Mouse (Mus musculus): Measurements from ENCODE around the gene Camk2b.

Camk2b gene

DNA sequence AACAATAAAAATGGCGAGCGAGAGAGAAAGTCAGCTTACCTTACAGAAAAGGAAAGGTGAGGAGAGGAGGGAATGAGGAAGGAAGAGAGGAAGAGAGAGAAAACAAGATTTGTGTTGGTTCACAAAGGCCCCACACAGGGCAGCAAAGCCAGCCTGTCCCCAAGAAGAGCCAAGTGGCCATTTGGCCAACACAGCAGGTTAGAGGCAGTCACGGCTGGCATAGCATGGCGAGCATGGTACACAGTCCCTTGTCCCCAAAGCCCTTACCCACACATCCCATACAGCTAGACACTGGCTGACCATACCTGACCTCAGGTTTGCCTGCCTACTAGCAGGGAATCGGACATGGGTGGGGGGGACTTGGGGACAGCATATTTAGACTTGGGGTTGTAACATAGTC, 82.5 kb downstream of the Camk2b start:
- no peak for DNase-seq (ENCODE audit: extremely low spot score)

DNA sequence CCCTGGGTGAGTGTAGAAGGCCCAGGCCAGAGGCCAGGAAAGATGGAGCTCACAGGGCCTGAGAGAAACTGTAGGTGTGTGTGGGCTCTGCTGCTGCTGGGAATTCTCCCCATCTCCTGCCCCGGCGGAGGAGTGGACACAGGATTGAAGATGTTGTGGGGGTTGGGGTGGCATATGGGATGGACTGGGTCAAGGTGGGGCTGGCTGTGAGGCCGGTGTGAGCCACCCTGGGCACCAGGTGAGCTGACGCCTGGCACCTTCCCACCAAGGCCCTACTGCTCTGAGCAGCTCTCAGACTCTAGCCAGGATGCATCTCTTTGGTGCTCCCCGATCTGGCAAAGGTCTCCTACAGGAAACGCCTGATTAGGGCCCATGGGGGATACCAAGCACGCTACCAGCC, 84.8 kb downstream of the Camk2b start:
- no peak for DNase-seq (ENCODE audit: extremely low spot score)

DNA sequence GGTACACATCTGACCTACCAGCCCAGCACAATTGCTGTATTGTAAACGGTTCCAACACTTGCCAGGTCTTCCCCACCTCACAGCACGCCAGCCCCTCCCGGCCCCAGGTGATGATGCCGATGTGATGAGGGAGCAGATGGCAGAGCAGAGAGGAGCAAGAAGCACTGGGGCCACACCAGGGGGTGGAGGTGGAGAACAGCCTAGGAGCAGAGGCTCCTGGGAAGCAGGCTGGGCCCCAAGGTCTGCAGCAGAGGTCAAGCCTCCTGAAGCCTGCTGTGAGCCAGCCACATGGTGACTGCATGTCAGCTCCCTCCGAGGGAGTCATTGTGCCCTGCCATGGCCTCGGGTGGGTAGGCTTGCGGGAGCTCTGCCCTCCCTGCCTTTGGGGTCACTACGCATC, 85.6 kb downstream of the Camk2b start:
- DNase-seq (ENCODE audit: extremely low spot score), result no peak

DNA sequence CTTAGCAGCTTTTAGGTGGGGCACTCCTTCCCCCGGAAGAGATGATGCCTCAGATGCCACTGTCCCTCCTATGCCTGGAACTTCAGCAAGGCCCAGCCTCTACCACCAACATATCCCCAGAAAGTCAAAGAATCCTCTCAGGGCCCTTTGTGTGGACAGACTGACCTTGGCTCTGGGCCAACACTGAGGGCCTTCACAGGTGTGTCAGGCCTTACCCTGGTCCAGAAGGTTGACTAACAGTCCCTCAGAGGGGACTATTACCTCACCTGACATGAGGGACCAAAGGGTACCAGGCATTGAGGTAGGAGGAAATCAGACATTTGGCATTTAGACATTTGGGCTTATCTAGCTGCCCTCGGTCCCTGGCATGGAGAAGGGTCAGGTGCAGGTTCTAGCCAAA, 86.1 kb downstream of the Camk2b start:
- no peak for DNase-seq (ENCODE audit: extremely low spot score)

DNA sequence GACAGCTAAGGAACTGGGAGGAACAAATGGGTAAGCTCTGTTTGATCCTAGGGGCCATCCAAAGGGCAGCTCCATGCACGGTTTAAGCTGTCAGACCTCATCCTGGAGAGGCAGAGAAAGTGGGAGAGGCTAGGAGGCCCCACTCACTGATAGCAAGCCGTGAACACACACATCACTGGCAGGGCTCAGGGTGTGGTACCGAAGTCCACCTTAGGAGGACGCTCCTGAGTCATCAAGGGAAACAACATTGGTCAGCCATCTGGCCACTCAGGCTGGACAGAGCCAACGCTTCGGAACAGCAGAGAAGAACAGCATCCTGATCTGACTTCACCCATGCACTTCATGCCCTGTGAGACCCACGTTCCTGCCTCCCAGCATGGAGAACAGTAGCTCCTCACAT, 87.1 kb downstream of the Camk2b start:
- no peak for DNase-seq (ENCODE audit: extremely low spot score)

DNA sequence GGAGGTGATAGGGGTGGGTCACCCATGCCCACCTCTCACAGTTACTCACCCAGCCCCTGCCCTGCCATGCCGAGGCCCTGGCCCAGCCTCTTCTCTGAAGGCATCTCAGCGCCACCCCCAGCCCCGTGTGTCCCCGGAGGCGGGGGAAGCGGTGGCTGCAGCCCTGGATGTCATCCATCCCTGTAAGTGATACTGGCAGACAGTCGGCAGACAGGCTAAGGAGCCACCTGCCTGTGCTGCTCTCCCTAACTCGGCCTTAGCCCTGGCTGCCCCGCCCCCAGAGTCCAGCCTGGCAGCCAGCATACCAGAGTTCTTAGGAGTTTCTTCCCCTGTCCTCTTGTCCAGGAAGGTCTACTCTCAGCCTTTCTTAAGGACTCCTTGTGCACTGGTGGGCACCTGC, 90.1 kb downstream of the Camk2b start:
- DNase-seq (ENCODE audit: extremely low spot score), result no peak

DNA sequence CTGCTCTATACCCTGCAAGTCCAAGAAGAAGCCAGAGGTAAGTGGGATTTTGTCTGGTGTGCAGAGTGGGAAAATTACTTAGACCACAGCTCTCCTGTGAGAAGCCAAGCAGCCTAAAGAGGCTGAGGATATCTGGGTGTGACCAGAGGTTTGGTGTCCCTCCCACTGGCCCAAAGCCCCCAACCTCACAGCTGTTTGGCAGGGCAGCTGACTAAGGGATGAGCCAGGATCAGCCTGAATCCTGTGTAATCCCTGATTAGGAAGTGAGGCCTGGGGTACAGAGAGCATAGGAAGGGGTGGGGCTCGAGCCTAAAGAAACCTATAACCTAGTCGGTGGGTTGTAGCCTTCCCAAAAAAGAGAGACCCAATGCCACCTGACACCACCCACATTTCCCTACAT, 91.1 kb downstream of the Camk2b start:
- no peak for DNase-seq (ENCODE audit: extremely low spot score)

DNA sequence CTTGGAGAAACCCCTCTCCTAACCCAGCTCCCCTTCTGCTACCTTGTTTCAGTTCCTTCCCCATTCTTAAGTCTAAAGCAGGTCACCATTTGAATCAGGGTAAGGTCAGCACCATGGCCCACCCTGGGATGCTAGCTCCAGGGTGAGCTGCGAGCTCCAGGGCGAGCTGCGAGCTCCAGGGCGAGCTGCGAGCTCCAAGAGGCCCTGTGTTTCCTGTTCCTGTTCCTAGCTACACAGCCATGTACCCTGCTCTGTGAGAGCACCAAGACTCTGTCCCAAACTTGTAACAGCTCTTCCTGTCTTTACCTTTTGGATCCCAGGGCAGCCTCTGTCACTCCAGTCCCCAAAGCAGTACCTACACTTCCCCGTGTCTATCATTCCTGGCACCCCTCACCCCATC, 92.1 kb downstream of the Camk2b start:
- DNase-seq (ENCODE audit: extremely low spot score), result no peak

DNA sequence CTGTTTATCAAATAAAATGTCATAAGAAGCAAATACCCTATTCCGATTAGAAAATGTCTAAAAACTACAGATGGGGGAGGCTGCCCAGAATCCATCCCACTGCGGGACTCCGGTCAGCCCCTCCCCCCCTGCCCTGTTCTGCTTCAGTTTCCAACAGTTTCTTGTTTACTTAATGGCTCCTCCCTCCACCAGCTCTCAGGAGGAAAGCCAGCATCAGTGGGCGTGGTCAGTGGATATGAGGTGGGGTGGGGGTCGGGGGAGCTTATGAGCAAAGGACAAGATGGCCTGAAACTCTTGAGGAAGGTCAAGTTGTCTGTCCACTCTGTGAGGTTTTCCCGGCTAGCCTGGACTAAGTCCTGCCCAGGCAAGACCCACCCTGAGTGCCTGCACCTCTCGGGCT, 93.0 kb downstream of the Camk2b start:
- DNase-seq (ENCODE audit: extremely low spot score), result no peak

DNA sequence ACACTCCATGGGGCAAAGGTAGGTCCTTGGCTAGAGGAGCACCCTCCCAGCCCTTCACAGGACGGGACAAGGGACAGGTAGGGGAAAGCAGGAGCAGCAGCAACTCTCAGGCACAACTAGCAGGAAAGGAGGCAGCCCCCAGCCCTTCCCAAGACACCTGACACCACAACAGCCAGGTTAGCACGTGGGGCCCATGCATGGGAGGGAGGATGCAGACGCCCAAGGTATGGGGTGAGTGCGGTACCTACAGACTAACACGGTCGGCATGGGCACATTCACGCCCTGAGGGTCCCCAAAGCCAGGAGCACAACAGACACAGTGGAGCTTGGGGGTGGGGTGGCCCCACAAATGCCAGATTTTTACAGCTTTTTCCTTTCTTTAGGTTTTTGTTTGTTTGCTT, 95.0 kb downstream of the Camk2b start:
- DNase-seq (ENCODE audit: extremely low spot score), result no peak

DNA sequence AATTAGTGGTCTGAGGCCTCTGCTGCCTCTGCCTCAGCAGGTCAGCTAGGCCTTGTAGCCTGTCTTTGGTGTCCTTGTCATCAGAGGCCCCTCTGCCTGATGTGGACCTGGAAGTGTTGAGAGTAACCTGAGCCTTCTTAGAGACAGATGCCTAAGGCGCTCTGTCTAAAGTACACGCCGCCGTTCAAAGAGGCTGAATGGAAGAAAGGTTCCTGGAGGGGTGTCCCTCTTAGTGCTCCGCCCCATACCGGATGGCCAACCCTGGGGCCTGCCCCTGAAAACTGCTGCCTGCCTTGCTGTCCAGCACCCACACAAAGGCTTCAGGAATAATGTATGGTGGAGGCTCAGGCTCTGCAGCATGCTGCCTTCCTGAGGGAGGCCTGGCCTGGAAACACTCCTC, 97.9 kb downstream of the Camk2b start:
- no peak for DNase-seq (ENCODE audit: extremely low spot score)

DNA sequence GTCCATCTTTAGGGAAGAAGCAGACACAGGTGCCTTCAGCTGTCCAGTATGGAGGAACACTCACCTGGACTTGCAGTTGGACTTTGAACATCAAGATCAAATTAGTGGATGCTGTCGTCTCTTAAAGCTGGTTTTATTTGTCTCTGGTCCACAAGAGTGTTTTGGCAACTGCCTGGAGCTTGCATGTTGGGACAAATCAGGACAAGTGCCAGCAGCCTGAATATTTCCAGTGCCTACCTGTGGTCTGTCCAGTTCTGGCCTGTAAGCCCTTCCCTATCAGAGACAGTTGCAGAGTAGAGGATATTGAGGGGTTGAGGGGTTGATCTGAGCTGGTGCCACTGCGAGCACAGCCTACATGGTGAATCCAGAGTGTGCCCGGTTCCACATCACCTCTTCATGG, 99.4 kb downstream of the Camk2b start:
- no peak for DNase-seq (ENCODE audit: extremely low spot score)

DNA sequence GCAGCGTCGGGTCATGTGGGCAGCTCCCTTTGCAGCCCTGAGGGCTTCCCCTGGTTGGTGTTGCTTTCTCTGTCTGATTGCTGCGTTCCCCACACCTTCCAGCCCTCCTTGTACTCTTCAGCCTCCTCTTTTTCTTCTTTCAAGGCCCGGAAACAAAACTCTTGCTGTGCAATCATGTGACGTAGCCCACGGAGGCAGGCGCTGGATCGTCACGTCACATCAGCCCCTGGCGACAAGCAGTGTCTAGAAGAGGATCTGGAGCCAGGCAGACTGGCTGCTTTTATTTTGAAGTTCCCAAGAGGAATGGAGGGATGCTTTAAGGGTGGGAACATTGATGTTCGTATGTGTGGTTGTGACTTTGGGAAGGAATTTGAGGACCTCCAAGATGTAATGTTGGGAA, 100.3 kb downstream of the Camk2b start:
- DNase-seq (ENCODE audit: extremely low spot score), result no peak

DNA sequence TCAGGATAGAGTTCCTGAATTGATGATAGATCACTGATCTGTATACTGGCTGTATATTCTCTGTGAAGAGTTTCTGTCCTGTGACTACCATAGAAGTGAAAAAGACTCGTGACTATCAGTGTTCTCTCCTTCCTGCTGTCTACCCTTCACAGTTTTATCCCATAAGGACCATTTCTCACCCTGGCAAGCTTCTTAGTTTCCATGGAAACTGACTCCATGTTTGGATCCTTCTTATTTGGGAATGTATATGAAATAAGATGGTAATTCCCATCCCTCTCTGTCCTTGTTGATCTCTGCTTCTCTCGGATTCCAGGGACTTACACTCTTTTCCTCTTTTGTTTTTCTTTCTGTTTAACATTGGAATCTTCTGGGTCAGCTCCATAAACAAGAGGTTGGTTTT, 106.1 kb downstream of the Camk2b start:
- no peak for DNase-seq (ENCODE audit: extremely low spot score)

DNA sequence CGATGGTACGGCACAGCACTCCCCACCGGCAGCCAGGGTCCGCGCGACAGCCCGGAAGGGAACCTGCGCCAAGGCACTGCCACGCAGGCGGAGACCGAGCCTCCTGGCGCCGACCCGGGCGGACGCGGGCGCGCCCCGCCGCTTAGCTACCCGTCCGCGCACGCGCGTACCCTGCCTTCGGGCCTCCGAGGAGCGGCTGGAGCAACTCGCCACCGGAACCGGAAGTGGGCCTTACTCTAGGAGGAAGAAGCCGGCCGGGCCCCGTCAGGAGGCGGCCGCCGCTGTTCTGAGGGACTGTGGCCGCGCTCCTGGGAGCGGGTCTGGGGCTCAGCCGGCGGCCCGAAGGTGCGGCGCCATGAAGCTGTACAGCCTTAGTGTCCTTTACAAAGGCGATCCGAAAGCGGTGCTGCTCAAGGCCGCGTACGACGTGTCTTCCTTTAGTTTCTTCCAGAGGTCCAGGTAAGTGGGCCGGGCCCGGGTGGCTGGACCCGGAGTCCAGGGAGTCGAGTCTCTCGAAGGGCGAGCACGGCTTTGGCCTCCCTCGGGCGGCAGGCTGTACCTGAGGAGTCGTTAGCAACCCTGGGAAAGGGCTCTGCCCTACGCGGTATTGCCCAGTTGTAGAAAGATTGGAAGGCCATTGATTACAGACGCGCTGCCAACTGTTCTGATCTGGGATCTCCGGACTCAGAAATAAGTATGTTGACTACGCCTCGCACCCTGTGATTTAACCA, 110.5 kb downstream of the Camk2b start, which contains the start of gene Ykt6:
Ykt6 (plus strand) TSS at position 148 of the 731 bp plus-strand sequence.
- peak; percentile 91 for DNase-seq (ENCODE audit: extremely low spot score)

DNA sequence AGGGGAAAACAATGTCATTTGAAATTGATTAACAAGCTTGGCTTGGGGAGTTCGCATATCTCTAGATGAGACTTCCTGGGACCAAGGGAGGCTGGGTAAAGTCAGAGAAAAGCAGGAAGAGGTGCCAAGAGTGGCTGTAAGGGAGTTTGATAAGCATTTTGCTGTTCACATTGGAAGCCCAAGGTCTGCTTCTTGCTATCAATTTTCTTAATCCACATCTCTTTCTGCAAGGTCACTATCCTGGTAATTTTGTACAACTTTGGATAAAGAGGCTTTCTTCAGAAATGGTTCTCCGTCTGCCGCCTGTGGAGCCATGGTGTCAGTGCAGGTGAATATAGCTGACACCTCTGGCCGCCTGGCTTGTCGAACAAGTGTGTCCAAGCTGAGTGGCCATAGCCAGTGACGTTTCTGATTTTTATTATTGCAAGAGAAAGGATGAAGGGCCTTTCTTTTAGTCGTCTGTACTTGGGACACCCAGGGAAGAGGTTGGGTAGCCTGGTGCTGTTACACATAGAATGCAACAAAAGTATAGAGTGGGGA, 111.1 kb downstream of the Camk2b start:
- DNase-seq (ENCODE audit: extremely low spot score), result no peak

DNA sequence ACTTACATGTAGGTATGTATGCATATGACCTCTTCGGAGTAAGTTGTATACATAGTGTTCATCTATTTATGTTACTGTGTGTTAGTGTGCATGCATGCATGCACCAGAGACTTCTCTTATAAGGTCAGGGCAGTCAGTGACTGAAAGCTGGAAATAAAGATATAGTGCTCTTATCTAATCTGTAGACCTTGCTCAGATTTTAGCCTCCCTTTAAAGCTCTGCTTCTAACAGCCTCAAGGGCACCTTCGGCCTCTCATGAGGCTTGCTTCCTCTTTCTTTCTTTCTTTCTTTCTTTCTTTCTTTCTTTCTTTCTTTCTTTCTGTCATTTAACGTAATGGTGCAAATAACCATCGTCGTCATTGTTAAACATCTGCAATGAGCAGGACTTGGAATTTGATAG, 111.7 kb downstream of the Camk2b start:
- no peak for DNase-seq (ENCODE audit: extremely low spot score)

DNA sequence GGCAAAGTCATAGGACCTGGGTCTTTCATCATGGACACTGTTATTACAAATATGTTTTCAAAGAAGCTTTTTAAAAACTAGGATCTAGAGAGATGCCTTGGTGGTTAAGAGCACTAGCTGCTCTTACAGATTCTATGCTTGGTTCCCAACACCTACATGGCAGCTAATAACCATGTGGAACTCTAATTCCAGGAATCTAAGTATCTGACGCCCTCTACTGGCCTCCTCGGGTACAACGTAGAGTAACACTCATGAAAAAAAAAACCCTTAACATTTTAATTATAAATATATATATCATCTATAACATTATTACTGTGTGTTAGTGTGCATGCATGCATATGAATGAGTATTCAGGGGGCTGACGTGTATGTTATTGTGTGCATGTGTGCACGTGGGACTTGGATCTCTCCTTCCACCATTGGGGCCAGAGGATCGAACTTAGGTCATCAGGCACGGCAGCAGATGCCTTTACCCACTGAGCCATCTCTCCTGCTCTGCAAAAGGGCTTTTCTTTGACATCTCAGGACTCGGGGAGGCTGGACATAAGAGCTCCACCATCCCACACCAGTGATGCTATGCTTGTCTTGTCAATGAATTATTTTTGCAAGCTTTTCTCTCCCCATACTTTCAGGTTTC, 112.9 kb downstream of the Camk2b start:
- no peak for DNase-seq (ENCODE audit: extremely low spot score)

DNA sequence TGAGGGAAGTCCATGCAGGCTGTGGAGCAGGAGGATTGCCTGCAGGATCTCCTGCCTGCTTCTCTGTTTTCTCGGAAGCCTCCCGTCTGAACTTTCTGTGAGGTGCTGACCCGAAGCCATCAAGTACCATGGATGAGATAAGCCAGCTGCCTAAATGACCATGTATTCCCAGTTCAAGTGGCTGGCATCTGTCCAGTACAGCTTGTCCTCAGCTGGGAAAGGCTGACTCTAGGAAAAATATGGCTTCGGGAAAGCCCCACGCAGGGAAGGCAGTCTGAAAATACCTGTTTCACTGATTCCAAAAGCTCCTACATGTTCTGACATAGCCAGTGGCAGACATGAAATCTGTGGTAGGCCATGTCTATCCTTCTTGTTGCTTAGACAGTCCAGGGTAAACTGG, 113.7 kb downstream of the Camk2b start:
- DNase-seq (ENCODE audit: extremely low spot score), result no peak

DNA sequence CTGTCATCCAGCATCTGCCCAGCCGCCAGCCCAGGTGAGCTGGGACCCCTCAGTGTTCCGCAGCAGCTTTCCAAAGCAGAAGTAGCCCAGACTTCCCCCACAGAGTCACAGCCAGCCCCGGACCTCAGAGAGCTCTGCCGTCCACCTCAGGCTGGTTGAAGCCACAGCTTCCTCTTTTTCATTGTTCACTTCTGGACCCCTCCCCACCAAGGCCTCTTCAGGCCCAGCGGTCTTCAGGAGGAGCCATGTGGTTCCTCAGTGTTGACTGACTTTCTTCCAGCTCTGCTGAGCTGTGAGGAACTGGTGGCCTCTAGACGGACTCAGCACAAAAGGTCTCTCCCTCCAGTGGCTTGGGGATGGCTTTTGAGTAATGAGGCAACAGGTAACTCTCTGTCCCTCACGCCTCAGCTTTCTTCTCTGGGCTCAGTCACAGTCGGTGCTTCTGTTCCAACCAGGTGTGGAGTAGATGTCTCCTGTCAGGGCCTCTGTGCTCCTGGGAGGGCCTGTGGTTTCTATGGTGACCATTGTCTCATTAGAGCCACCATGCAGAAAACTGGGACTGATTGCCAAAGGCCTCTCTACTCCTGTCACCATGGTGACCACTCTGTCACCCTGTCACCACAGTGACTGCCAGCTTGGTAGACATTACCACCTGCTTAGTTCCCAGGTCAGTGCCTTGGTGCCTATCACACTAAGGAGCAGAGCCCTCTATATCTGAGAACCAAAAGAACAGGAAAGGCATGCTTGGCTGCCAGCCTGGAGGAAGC, 116.4 kb downstream of the Camk2b start, which contains the start of gene Gck:
Gck (minus strand) TSS at position 496 of the 767 bp plus-strand sequence.
- DNase-seq (ENCODE audit: extremely low spot score), result no peak

DNA sequence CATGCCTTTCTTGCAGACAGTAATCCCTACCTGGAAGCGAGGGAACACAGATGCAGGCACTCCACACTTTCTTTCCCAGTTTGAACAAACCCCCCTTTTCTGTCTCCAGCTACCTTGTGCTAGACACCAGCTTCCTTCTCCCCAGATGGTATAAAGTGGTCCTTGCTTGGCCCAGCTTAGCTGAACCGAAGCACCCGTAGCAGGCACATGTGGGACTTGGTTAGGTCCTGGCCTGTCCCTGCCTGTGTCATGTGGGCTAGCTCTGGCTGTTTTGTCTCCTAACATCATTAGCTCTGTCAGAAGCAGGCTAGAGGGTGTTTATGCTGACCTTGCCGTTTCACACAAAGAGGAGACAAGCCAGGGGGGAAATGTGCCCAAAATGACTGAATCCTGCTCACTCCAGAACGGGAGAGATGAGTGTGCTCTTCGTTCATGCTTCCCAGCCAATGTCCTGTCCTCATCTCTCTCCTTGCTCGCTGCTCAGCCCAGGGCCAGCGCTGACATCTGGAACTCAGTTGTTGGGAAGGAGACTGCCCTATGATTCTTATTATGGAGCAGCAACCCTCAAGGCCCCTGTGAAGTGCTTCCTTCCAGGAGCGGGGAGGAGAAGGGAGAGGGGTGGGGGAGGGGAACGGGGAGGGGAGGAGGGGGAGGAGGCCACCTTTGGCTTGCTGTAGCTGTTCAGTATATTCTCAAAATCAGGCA, 117.5 kb downstream of the Camk2b start:
- no peak for DNase-seq (ENCODE audit: extremely low spot score)

DNA sequence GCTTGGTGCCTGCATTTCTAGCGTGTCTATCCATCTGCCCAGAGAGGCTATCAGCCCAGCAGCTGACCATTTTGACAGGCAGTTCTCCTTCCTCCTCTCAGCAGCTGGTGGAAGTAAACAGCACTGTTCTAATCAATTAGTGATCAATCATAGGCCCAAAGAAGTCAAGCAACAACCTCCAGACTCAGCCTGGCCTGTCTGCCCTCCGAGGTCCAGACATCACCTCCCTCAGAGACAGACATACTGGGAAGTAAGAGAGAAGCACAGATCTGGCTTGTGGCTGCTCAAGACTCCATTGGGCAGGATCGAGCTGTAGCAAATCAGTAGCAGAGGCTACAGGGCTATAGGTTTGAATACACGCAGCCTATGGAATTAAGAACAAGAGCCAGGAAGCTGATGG, 118.4 kb downstream of the Camk2b start:
- no peak for DNase-seq (ENCODE audit: extremely low spot score)

Data from embryo, embryonic 9.5 days (tissue).